In genomic region chr1:138346904-138347303, GRCm38 (mm10) we compare ENCODE assay signal across 18 mouse cellular contexts.
DNase-seq lines count a peak whose midpoint lies in the region; ATAC-seq and TF ChIP-seq lines count a peak whose summit lies in the region.
"Had no signal": no experiment of that assay in that cellular context is flagged by ENCODE, and none has a peak within 500 bp of the region (broad histone marks: within the 10 kb centered on the region; RNA-seq: fewer than 3 reads in every experiment).

No protein-coding gene starts in this region.

- no peak for ATAC-seq in heart, postnatal 0 days (ENCODE audit: insufficient read depth, low read depth)
- ATAC-seq: CD4-positive, CD25-positive, alpha-beta regulatory T cell, adult 4 months; intestine, embryonic 15.5 days had no signal

- H3K9me3 ChIP-seq in heart, postnatal 0 days (replicated peaks; ENCODE audit: control insufficient read depth, low read length), result no peaks in the 10 kb centered on the region
- H3K9me3 ChIP-seq: embryonic facial prominence, embryonic 13.5 days; hindbrain, embryonic 15.5 days; intestine, embryonic 15.5 days; limb, embryonic 15.5 days; liver, embryonic 15.5 days; neural tube, embryonic 12.5 days had no signal

- no peaks in the 10 kb centered on the region for H3K79me2 ChIP-seq in myocyte (ENCODE audit: control insufficient read depth, insufficient read depth)

- no peak overlapping the region for H3K4me3 ChIP-seq in heart, postnatal 0 days (ENCODE audit: low read depth, low read length)
- no peak overlapping the region; the same call in 1 of the 2 replicates for H3K4me3 ChIP-seq in layer of hippocampus, adult 2 months
- H3K4me3 ChIP-seq in embryonic fibroblast, embryonic 13.5 days (ENCODE audit: insufficient read depth, low read length), result no peak overlapping the region
- H3K4me3 ChIP-seq in myocyte, result no peak overlapping the region
- H3K4me3 ChIP-seq: embryonic facial prominence, embryonic 13.5 days; intestine, embryonic 15.5 days; limb, embryonic 15.5 days; liver, embryonic 15.5 days; neural tube, embryonic 12.5 days had no signal

- peak; percentile 30 for DNase-seq in heart, postnatal 0 days (ENCODE audit: low spot score)
- no peak for DNase-seq in heart, postnatal 36 days
- DNase-seq in layer of hippocampus, adult 2 months (ENCODE audit: low spot score in 2 of 2), result no peak
- no peak for DNase-seq in layer of hippocampus, postnatal 14 days (ENCODE audit: low spot score in 2 of 2)
- DNase-seq in adrenal gland, postnatal 10 days, result no peak
- DNase-seq: adrenal gland, postnatal 36 days; cerebellum, adult 11-12 months; cerebellum, postnatal 14 days; right cerebral cortex, adult 18-20 months had no signal

- no peak overlapping the region; the same call in 1 of the 2 replicates for H3K4me2 ChIP-seq in heart, postnatal 0 days (ENCODE audit: low read depth, low read length)
- H3K4me2 ChIP-seq in myocyte (ENCODE audit: low read depth), result peak overlapping the region; percentile 79
- H3K4me2 ChIP-seq: intestine, embryonic 15.5 days; liver, embryonic 15.5 days; neural tube, embryonic 12.5 days had no signal

- H3ac ChIP-seq in myocyte (ENCODE audit: control insufficient read depth, insufficient read length), result no peak overlapping the region

- peak overlapping the region; percentile 51; the same call in 1 of the 2 replicates for H3K27ac ChIP-seq in heart, postnatal 0 days (ENCODE audit: low read depth)
- peak overlapping the region; percentile 88 for H3K27ac ChIP-seq in layer of hippocampus, adult 2 months
- peak overlapping the region; percentile 34 for H3K27ac ChIP-seq in embryonic fibroblast, embryonic 13.5 days (ENCODE audit: insufficient read depth, low read length)
- H3K27ac ChIP-seq: embryonic facial prominence, embryonic 13.5 days; hindbrain, embryonic 15.5 days; intestine, embryonic 15.5 days; limb, embryonic 15.5 days; liver, embryonic 15.5 days; neural tube, embryonic 12.5 days had no signal

- H3K4me1 ChIP-seq in heart, postnatal 0 days (ENCODE audit: control insufficient read depth, insufficient read depth), result no peaks in the 10 kb centered on the region
- H3K4me1 ChIP-seq in embryonic fibroblast, embryonic 13.5 days (ENCODE audit: control insufficient read depth, insufficient read depth, low read length), result peaks cover 10% of the 10 kb centered on the region
- H3K4me1 ChIP-seq: embryonic facial prominence, embryonic 13.5 days; hindbrain, embryonic 15.5 days; intestine, embryonic 15.5 days; limb, embryonic 15.5 days; liver, embryonic 15.5 days; neural tube, embryonic 12.5 days had no signal

- no peak for TF ChIP-seq EP300 in heart, postnatal 0 days (IDR thresholded peaks at IDR 0.05; ENCODE audit: low read depth)

- no peaks in the 10 kb centered on the region for H3K27me3 ChIP-seq in heart, postnatal 0 days (ENCODE audit: control insufficient read depth, insufficient read depth, low read length)
- no peaks in the 10 kb centered on the region for H3K27me3 ChIP-seq in myocyte (ENCODE audit: control insufficient read depth, insufficient read depth, insufficient read length)
- H3K27me3 ChIP-seq: embryonic facial prominence, embryonic 13.5 days; hindbrain, embryonic 15.5 days; intestine, embryonic 15.5 days; limb, embryonic 15.5 days; liver, embryonic 15.5 days; neural tube, embryonic 12.5 days had no signal

- no peaks in the 10 kb centered on the region for H3K36me3 ChIP-seq in heart, postnatal 0 days (replicated peaks; ENCODE audit: control insufficient read depth, insufficient read depth, low read length)
- no peaks in the 10 kb centered on the region for H3K36me3 ChIP-seq in myocyte (ENCODE audit: control insufficient read depth, insufficient read depth)
- H3K36me3 ChIP-seq: embryonic facial prominence, embryonic 13.5 days; hindbrain, embryonic 15.5 days; intestine, embryonic 15.5 days; limb, embryonic 15.5 days; liver, embryonic 15.5 days; neural tube, embryonic 12.5 days had no signal

- no peak for TF ChIP-seq POLR2A in embryonic fibroblast, embryonic 13.5 days (IDR thresholded peaks at IDR 0.05; ENCODE audit: low read depth, low read length)
- TF ChIP-seq POLR2A in myocyte (IDR thresholded peaks at IDR 0.05; ENCODE audit: insufficient read length, low read depth), result no peak

- 59% methylated on average over 5 of the region's 5 CpGs for WGBS in heart, postnatal 0 days

- no peak overlapping the region for H3K9ac ChIP-seq in heart, postnatal 0 days (replicated peaks; ENCODE audit: low read depth, low read length)
- H3K9ac ChIP-seq: embryonic facial prominence, embryonic 13.5 days; hindbrain, embryonic 15.5 days; intestine, embryonic 15.5 days; limb, embryonic 15.5 days; liver, embryonic 15.5 days; neural tube, embryonic 12.5 days had no signal

- intact Hi-C loops in heart, postnatal 36 days (cut with DNase I), result loop anchor here (5.0 kb wide), 1 partner anchor 225 kb away; no protein-coding TSS in a partner anchor

- TF ChIP-seq CTCF in heart, postnatal 0 days (IDR thresholded peaks at IDR 0.05; ENCODE audit: low read depth), result no peak
- no peak for TF ChIP-seq CTCF in layer of hippocampus, adult 2 months (conservative IDR thresholded peaks at IDR 0.05)
- TF ChIP-seq CTCF in embryonic fibroblast, embryonic 13.5 days (IDR thresholded peaks at IDR 0.05; ENCODE audit: borderline replicate concordance, insufficient read depth, low read length), result no peak

TF ChIP-seq in myocyte, 11 proteins besides CTCF, POLR2A, EP300 and RAD21:
- TF ChIP-seq USF1 (IDR thresholded peaks at IDR 0.05; ENCODE audit: low read depth), result no peak
- no peak for TF ChIP-seq MAX (IDR thresholded peaks at IDR 0.05; ENCODE audit: low read depth)
- TF ChIP-seq POLR2AphosphoS2 (IDR thresholded peaks at IDR 0.05; ENCODE audit: insufficient read length, low read depth), result no peak
- no peak for TF ChIP-seq CEBPB (IDR thresholded peaks at IDR 0.05; ENCODE audit: insufficient read depth, poor library complexity, severe bottlenecking)
- TF ChIP-seq MYOG (IDR thresholded peaks at IDR 0.05; ENCODE audit: control insufficient read depth in 1 of 3, insufficient read depth in 1 of 3, insufficient read length in 2 of 3, low read depth in 2 of 3), result no peak
- no peak for TF ChIP-seq REST (IDR thresholded peaks at IDR 0.05; ENCODE audit: insufficient read depth, insufficient read length)
- TF ChIP-seq TCF3 (IDR thresholded peaks at IDR 0.05; ENCODE audit: insufficient read length, low read depth), result no peak
- TF ChIP-seq E2F4 (IDR thresholded peaks at IDR 0.05; ENCODE audit: insufficient read depth), result no peak
- TF ChIP-seq SRF (IDR thresholded peaks at IDR 0.05; ENCODE audit: control insufficient read depth, insufficient read length, low read depth), result no peak
TF ChIP-seq in myocyte: peak in this region for 0.

Comparison
In these comparisons a context has a peak if more than half of its experiments do, and no peak if none do; other contexts are left out.
1. H3K27ac ChIP-seq: peak in every context shown above with its lines; median percentile 88 in layer of hippocampus, adult 2 months; 51 in heart, postnatal 0 days; 34 in embryonic fibroblast, embryonic 13.5 days.